Mouse (Mus musculus) midbrain, embryonic 15.5 days (tissue): ENCODE measurements at regions not wholly inside any gene's neighbourhood (a gene's known extent, or its start where the extent isn't known, plus 50 kb on each side); places are given as distances from the start of the nearest gene placed in this dataset.

ENCODE experiments used
- ATAC-seq: fragments of 200-750 bp; cut with Nextera tagmentation; replicated peaks from 2 replicates; pipeline ENCODE4 v1.8.0; 2017; ENCODE audit warnings: moderate TSS enrichment
- H3K27ac ChIP-seq: fragments of 300-500 bp; sonication (generic); 2 replicates; pipeline ENCODE4 v1.5.1; 2015; ENCODE audit warnings: mild to moderate bottlenecking, inconsistent platforms
- H3K27me3 ChIP-seq: fragments of 300-500 bp; sonication (generic); replicated peaks from 2 replicates; pipeline ENCODE4 v1.6.1; 2015; ENCODE audit warnings: inconsistent platforms
- H3K36me3 ChIP-seq: fragments of 300-500 bp; sonication (generic); replicated peaks from 2 replicates; pipeline ENCODE4 v1.6.1; 2015; ENCODE audit warnings: inconsistent platforms
- H3K4me1 ChIP-seq: fragments of 300-500 bp; sonication (generic); 2 replicates; pipeline ENCODE4 v1.6.1; 2015; ENCODE audit warnings: inconsistent platforms
- H3K4me2 ChIP-seq: fragments of 300-500 bp; sonication (generic); 2 replicates; pipeline ENCODE4 v1.6.1; 2015; ENCODE audit warnings: inconsistent platforms, mild to moderate bottlenecking, moderate library complexity
- H3K4me3 ChIP-seq: fragments of 300-500 bp; sonication (generic); 2 replicates; pipeline ENCODE4 v1.5.1; 2015; ENCODE audit warnings: mild to moderate bottlenecking, inconsistent platforms
- H3K9ac ChIP-seq: fragments of 300-500 bp; sonication (generic); 2 replicates; pipeline ENCODE4 v1.6.1; 2015; ENCODE audit warnings: mild to moderate bottlenecking, inconsistent platforms
- H3K9me3 ChIP-seq: fragments of 300-500 bp; sonication (generic); 2 replicates; pipeline ENCODE4 v1.6.1; 2016; ENCODE audit warnings: inconsistent platforms
- WGBS: fragments of 180-500 bp; shearing (Covaris S2); methylation state at CpG from one replicate; pipeline ENCODE4 v1.1.7; 2015; ENCODE audit warnings: mixed read lengths; 5-methylcytosine and 5-hydroxymethylcytosine counted together

GRCm38 (mm10) chr6:139391307-139391706, 110.5 kb downstream of the Rergl start:
- peak overlapping the region; percentile 31; the same call in 1 of the 2 replicates for H3K4me2 ChIP-seq
- 5% methylated on average over 13 of the region's 13 CpGs for WGBS
- H3K27me3 ChIP-seq, result no peaks in the 10 kb centered on the region
- no peaks in the 10 kb centered on the region for H3K36me3 ChIP-seq
- ATAC-seq, result peak; percentile 91
- H3K27ac ChIP-seq, result no peak overlapping the region
- no peak overlapping the region for H3K9ac ChIP-seq
- no peaks in the 10 kb centered on the region for H3K9me3 ChIP-seq
- H3K4me3 ChIP-seq, result no peak overlapping the region
- peaks cover 5% of the 10 kb centered on the region; the same call in 1 of the 2 replicates for H3K4me1 ChIP-seq

DNA sequence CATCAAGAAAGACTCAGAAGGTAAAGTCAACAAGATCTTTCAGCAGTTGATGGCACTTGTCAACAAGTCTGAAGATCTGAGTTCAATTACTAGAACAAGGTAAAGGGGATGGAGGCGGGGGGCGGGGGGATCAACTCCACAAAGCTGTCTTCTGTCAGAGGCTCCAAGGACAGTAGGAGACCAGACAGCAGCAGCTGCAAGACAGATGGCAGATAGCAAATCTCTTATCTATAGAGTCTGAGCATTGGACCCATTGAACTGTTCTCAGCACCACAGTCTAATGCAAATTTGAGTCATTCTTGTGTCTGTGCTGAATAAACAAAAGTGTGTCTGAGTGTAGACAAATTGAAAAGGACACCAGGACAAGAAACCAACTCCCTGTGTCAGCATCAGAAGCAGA, 150.8 kb downstream of the Rergl start:
- Histone ChIP-seq H3K4me2 (no peak overlapping the region), H3K9ac (no peak overlapping the region), H3K4me1 (no peaks in the 10 kb centered on the region), H3K27me3 (no peaks in the 10 kb centered on the region), H3K9me3 (no peaks in the 10 kb centered on the region), H3K4me3 (no peak overlapping the region), H3K27ac (no peak overlapping the region), H3K36me3 (no peaks in the 10 kb centered on the region)
- no peak for ATAC-seq
- 94% methylated on average over 2 of the region's 2 CpGs for WGBS

DNA sequence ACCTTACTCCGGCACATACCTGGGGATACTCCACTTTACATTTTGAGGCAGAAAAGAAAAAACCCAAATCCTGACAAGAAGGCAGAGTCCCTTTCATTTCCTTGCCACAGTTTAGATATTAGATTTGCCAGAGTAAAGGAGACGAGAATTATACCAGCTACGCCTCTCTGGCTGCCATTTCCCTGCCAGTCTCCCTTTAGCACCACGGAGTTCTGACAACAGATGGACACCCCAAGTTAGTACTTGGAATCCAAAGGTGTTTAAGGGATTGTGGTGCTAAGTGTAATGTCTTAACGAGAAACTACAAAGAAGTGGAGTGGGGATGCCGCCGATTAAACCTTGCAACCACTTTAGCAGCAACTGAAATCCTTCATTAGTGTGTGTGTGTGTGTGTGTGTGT, 176.6 kb downstream of the Rergl start:
- WGBS, result 91% methylated on average over 7 of the region's 7 CpGs
- no peak for ATAC-seq
- Histone ChIP-seq H3K4me1 (no peaks in the 10 kb centered on the region), H3K27me3 (no peaks in the 10 kb centered on the region), H3K4me3 (no peak overlapping the region), H3K4me2 (no peak overlapping the region), H3K27ac (no peak overlapping the region), H3K36me3 (no peaks in the 10 kb centered on the region), H3K9ac (no peak overlapping the region), H3K9me3 (no peaks in the 10 kb centered on the region)

GRCm38 (mm10) chr6:139307651-139308050, 194.1 kb downstream of the Rergl start:
- WGBS, result 23% methylated on average over 5 of the region's 5 CpGs
- Histone ChIP-seq H3K4me3 (no peak overlapping the region), H3K4me2 (no peak overlapping the region), H3K4me1 (no peaks in the 10 kb centered on the region), H3K9ac (no peak overlapping the region), H3K9me3 (no peaks in the 10 kb centered on the region), H3K27ac (no peak overlapping the region), H3K27me3 (no peaks in the 10 kb centered on the region), H3K36me3 (no peaks in the 10 kb centered on the region)
- peak; percentile 63 for ATAC-seq

GRCm38 (mm10) chr6:139304306-139304705, 197.5 kb downstream of the Rergl start:
- no peaks in the 10 kb centered on the region for H3K4me1 ChIP-seq
- no peaks in the 10 kb centered on the region for H3K9me3 ChIP-seq
- H3K36me3 ChIP-seq, result no peaks in the 10 kb centered on the region
- no peak overlapping the region for H3K4me3 ChIP-seq
- WGBS, result 84% methylated on average over 2 of the region's 2 CpGs
- H3K9ac ChIP-seq, result no peak overlapping the region
- no peaks in the 10 kb centered on the region for H3K27me3 ChIP-seq
- no peak for ATAC-seq
- H3K27ac ChIP-seq, result no peak overlapping the region
- H3K4me2 ChIP-seq, result no peak overlapping the region

DNA sequence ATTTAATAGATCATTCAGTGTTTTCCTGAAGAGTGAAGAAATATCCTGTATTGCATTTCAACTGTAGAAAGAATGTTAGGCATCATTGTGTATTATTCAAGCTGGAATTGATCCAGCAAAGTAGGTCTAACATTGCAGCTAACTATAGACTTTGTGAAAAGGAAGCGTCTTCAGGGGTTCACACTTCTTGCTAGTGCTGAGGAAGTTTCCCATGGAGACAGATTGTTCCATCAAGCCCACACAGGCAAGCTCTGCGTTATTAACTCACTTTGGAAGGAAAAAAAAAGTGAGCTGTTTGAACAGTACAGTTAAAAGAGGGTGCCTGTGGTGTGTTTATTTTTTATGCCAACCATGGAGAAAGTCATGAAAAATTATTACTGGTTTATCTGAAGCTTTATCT, 206.1 kb downstream of the Rergl start:
- H3K4me1 ChIP-seq, result no peaks in the 10 kb centered on the region
- no peak overlapping the region for H3K4me2 ChIP-seq
- no peaks in the 10 kb centered on the region for H3K36me3 ChIP-seq
- ATAC-seq, result no peak
- no peak overlapping the region for H3K9ac ChIP-seq
- no peak overlapping the region for H3K27ac ChIP-seq
- no peaks in the 10 kb centered on the region for H3K27me3 ChIP-seq
- no peak overlapping the region for H3K4me3 ChIP-seq
- no peaks in the 10 kb centered on the region for H3K9me3 ChIP-seq
- WGBS, result 58% methylated on average over 2 of the region's 2 CpGs

DNA sequence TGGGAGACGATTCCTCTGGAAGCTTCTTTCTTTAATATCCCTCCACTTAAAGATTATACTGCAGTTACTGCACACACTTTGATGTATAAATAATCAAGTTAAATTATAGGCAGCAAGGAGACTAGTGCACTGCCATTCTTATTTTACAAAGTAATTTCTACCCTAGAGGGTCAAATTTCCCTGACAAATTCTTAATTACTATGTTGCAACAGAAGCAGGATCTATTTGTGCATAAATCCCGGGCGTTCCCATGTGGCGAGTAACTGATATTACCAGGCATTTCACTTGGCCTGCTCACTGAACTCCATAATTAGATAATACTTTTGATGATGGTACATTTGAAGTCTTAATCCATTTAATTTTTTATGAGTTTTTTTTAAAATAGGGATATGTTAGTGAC, 222.7 kb downstream of the Rergl start:
- Histone ChIP-seq H3K4me3 (no peak overlapping the region), H3K27ac (no peak overlapping the region), H3K4me2 (no peak overlapping the region), H3K9me3 (no peaks in the 10 kb centered on the region), H3K27me3 (no peaks in the 10 kb centered on the region), H3K4me1 (no peaks in the 10 kb centered on the region), H3K9ac (no peak overlapping the region), H3K36me3 (no peaks in the 10 kb centered on the region)
- peak; percentile 60; the same call in 1 of the 2 replicates for ATAC-seq
- 55% methylated on average over 4 of the region's 4 CpGs for WGBS

DNA sequence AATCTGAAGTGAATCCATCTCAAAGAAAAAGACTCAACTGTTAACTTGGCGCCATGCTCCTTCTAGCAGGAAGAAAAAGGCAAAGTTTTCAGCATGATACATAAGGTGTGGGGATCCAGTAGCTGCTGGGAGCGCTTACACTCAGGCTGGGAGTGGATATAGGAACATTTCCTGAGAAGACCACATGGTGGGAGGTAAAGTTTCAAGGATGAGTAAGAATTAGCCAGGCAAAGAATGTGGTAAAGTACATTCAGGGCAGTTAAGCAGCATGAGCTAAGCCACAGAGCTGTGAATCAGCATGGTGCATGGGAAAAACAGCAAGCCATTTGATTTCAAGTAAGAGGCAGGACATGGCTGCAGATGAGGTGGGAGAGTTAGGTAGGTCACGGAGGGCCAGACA, 226.3 kb downstream of the Rergl start:
- Histone ChIP-seq H3K9ac (no peak overlapping the region), H3K27me3 (no peaks in the 10 kb centered on the region), H3K4me3 (no peak overlapping the region), H3K9me3 (no peaks in the 10 kb centered on the region), H3K4me1 (no peaks in the 10 kb centered on the region), H3K27ac (no peak overlapping the region), H3K4me2 (no peak overlapping the region), H3K36me3 (no peaks in the 10 kb centered on the region)
- ATAC-seq, result no peak
- WGBS, result 58% methylated on average over 3 of the region's 3 CpGs

DNA sequence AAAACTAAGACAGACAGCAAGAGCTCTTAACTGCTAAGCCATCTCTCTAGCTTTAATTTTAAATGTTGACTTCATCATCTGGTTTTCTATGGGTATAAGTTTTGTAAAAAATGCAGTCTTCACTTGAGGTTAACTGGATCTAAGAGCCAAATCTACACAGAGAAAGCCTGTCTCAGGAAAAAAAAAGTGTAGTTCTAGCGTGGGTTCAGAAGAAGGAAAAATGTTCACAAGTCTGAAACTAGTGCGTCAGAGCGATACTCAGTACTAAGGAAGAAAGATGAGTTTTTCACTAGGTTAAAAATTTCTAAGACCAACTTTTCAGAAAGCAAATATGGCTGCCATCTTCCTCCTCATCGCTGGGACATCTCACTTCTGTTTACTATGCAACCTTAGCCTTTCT, 248.1 kb downstream of the Rergl start:
- ATAC-seq, result no peak
- Histone ChIP-seq H3K9me3 (no peaks in the 10 kb centered on the region), H3K9ac (no peak overlapping the region), H3K4me2 (no peak overlapping the region), H3K27ac (no peak overlapping the region), H3K4me1 (no peaks in the 10 kb centered on the region), H3K4me3 (no peak overlapping the region), H3K36me3 (no peaks in the 10 kb centered on the region), H3K27me3 (no peaks in the 10 kb centered on the region)
- 94% methylated on average over 4 of the region's 4 CpGs for WGBS

DNA sequence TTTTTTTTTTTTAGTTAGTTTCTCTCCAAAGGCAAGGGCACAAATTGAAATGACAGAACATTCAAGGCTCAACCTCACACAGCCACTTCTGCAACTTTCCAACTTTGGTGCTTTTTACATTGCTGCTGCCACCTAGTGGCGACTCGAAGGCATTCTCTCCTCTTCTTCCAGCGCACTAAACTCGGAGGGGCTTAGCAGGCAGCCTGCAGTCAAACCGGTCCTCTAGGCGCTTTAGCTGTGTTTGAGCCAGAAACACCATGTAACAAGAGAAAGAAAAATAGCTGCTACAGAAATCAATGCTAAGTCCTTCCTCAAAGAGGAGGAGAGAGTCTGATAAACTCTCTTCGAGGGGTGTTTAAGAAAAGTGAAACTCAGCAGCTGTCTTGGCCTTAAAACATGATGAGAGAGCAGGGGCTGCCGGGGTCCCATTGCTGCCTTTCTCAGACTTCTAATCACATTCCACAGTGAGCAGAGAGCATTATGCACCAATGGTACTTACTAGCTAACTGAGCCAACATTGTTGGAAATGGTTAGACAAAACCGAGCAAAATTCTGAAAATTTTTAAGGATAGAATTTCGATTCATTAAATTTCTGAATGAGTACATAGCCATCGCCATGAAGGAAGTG, 252.7 kb downstream of the Rergl start:
- H3K4me3 ChIP-seq, result no peak overlapping the region
- H3K4me2 ChIP-seq, result no peak overlapping the region
- H3K27me3 ChIP-seq, result no peaks in the 10 kb centered on the region
- no peak overlapping the region for H3K9ac ChIP-seq
- no peaks in the 10 kb centered on the region for H3K4me1 ChIP-seq
- WGBS, result 34% methylated on average over 11 of the region's 11 CpGs
- H3K27ac ChIP-seq, result no peak overlapping the region
- ATAC-seq, result peak; percentile 92
- no peaks in the 10 kb centered on the region for H3K36me3 ChIP-seq
- H3K9me3 ChIP-seq, result no peaks in the 10 kb centered on the region

DNA sequence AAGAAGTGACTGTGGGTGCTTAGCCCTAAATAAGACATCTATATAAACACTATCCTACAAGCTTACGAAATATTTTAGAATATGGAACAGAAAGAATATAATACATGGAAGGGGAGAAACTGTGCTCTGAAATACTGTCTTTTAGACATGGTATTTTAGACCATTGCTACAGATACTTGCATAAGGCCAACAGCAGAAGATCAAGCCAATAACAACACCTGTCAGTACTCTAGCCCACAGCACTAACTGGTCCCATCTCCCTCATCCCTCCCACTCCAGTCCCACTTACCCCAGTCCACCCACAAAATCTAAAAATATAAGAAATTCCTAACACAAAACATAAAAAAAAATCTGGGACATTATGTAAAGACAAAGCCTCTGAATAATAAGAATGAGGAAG, 275.6 kb downstream of the Rergl start:
- no peak overlapping the region for H3K27ac ChIP-seq
- H3K36me3 ChIP-seq, result no peaks in the 10 kb centered on the region
- H3K9me3 ChIP-seq, result no peaks in the 10 kb centered on the region
- no peak for ATAC-seq
- no peaks in the 10 kb centered on the region for H3K4me1 ChIP-seq
- no peak overlapping the region for H3K4me3 ChIP-seq
- no peaks in the 10 kb centered on the region for H3K27me3 ChIP-seq
- H3K4me2 ChIP-seq, result no peak overlapping the region
- WGBS, result 85% methylated on average over 1 of the region's 1 CpGs
- H3K9ac ChIP-seq, result no peak overlapping the region

DNA sequence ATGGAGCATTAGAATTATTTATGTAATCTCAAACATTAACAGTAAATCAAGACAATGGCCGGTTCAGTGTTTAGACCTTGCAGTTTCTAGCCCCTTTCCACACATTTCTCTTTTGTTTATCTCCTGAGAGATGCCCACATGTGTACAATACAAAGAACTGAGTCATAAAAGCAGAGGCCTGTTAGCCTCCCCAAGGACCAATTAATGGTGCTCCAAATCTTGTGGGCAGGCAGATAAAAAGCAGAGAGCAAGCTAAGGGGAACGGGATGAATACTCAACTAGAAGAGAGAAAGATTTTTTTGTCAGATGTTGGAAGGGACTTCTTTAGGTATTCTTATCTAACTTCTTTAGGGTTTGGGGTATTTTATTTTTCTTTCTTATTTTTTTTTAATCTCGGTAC, 287.3 kb downstream of the Rergl start:
- no peaks in the 10 kb centered on the region for H3K9me3 ChIP-seq
- no peak overlapping the region for H3K27ac ChIP-seq
- H3K27me3 ChIP-seq, result no peaks in the 10 kb centered on the region
- H3K36me3 ChIP-seq, result no peaks in the 10 kb centered on the region
- no peak for ATAC-seq
- WGBS, result 65% methylated on average over 3 of the region's 3 CpGs
- no peaks in the 10 kb centered on the region for H3K4me1 ChIP-seq
- H3K9ac ChIP-seq, result no peak overlapping the region
- H3K4me3 ChIP-seq, result no peak overlapping the region
- H3K4me2 ChIP-seq, result no peak overlapping the region

- Histone ChIP-seq H3K4me2 (no peak overlapping the region), H3K4me1 (no peaks in the 10 kb centered on the region), H3K9ac (no peak overlapping the region), H3K36me3 (no peaks in the 10 kb centered on the region), H3K4me3 (no peak overlapping the region), H3K9me3 (no peaks in the 10 kb centered on the region), H3K27ac (no peak overlapping the region), H3K27me3 (no peaks in the 10 kb centered on the region)
- ATAC-seq, result no peak
- WGBS, result 52% methylated on average over 2 of the region's 2 CpGs
Observed at GRCm38 (mm10) chr6:139210256-139210655, 291.5 kb downstream of the Rergl start.
